Mouse (Mus musculus): ENCODE measurements around the gene Pnrc2. TPM values are rescaled to one million over a fixed set of nuclear protein-coding genes. Genes with fewer than 3 reads are reported as not detected.

Pnrc2 gene
- polyA plus RNA-seq, 1 experiment: 59.7 TPM

DNA sequence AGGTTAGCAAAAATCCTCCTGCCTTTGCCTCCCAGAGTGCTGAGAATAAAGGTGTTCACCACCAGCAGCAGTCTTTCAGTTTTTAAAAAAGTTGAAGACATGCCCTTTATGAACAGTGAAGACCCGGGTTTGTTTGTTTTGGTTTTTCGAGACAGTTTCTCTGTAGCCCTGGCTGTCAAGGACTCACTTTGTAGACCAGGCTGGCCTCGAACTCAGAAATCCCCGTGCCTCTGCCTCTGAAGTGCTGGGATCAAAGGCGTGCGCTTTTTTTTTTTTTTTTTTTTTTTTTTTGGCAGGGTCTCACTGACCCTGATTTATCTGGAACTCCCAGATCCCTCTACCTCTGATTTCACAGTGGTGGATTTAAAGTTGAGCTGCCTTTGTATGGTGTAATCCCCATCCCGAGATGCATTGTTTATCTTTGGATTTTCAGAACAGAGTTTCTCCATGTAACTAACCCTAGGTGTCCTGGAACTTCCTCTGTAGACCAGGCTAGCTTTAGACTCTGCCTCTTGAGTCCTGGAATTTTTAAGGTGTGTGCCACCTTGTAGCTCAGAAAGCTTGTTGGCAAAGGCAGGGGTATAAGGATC is 16.0 kb downstream of the Pnrc2 start:
- TF ChIP-seq POLR2A (IDR thresholded peaks at IDR 0.05; ENCODE audit: borderline replicate concordance, insufficient read depth, low read length): no peak
- no peak for TF ChIP-seq CTCF (IDR thresholded peaks at IDR 0.05; ENCODE audit: borderline replicate concordance, insufficient read depth, low read depth, low read length)
- Histone ChIP-seq H3K27ac (ENCODE audit: insufficient read depth, low read length) (no peak overlapping the region), H3K4me1 (ENCODE audit: control insufficient read depth, insufficient read depth, low read length) (peaks cover 3% of the 10 kb centered on the region; the same call in 1 of the 2 replicates), H3K4me3 (replicated peaks; ENCODE audit: insufficient read depth, low read depth, low read length) (peak overlapping the region; percentile 92), H3K27me3 (ENCODE audit: control insufficient read depth, insufficient read depth, low read length) (no peaks in the 10 kb centered on the region)
- 3% methylated on average over 6 of the region's 7 CpGs for WGBS
- DNase-seq: no peak

DNA sequence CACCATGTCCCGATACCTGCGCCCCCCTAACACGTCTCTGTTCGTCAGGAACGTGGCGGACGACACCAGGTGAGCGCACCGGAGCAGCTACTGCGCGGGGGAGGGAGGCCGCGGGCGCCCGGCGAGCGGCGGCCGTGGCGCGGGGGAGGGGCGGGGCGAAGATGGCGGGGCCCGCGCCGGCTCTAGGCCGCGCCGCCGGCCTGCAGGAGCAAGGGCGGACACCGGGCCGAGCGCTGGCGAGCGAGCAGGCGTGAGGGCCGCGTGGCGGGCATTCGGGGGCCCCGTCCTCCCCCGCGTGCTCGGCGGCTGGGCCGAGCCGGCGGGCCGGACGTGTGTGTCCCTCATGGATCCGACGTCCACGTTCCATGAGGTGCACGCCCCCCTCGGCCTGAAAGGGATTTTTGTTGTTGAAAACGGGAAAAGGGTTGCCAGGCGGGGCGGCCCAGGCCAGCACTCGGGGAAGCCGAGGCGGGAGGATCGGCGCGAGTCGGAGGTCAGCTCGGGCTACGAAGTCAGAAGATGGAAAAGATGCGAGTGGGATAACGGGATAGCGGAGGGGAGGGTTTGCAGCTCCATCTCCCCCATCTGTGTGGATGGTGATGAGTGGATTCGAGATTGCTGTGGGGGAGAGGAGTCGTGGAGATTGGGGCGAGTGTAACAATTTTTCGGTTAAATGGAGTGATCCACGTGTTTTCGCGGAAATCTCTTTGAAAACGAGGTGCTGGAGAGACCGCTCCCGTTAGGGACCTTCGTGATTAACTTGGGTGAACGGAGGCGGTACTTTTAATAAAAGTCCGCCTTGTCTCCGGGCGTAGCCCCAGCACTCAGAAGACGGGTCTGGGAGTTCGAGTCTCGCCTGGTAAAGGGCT is 17.2 kb downstream of the Pnrc2 start:
- DNase-seq: peak; percentile 58 to 65
- Histone ChIP-seq H3K4me1 (ENCODE audit: control insufficient read depth, insufficient read depth, low read length) (peaks cover 3% of the 10 kb centered on the region; the same call in 1 of the 2 replicates), H3K27ac (ENCODE audit: insufficient read depth, low read length) (peak overlapping the region; percentile 90), H3K4me3 (replicated peaks; ENCODE audit: insufficient read depth, low read depth, low read length) (peak overlapping the region; percentile 92), H3K27me3 (ENCODE audit: control insufficient read depth, insufficient read depth, low read length) (no peaks in the 10 kb centered on the region)
- WGBS: under 1% methylated on average over 89 of the region's 91 CpGs
- TF ChIP-seq CTCF (IDR thresholded peaks at IDR 0.05; ENCODE audit: borderline replicate concordance, insufficient read depth, low read depth, low read length): no peak
- no peak for TF ChIP-seq POLR2A (IDR thresholded peaks at IDR 0.05; ENCODE audit: borderline replicate concordance, insufficient read depth, low read length)

DNA sequence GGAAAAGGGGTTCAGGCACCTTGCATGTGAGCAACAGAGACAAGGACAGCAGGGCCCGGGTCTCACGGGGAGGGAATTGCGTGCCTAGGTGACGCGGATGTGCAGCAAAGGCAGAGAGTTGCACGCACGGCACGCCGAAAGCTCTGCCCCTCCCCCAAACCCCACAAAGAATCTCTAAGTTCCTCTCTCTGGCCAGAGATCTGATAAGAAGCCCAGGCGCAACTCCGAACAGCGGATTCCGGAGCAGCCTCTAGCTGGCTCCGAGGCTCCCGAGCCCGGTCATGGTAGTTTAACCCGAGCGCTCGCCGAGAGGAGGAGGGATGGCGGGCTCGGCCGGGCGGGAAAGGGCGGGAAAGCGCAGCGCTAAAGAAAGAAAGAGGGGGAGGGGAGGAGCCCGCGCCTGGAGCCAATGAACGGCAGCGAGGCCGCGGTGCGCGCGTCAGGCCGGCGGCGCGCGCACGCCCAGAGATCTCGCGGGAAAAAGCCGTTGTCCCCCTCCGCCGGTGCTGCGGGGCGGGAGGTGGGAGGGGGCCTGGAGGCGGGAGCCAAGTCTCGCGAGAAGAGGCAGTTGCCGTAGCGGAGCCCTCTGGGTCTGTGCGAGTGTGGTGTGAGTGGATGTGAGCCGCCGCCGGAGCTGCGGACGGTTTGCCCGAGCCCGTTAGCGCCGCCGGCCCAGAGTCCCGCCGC is 18.0 kb downstream of the Pnrc2 start, which contains the start of gene Srsf10:
Gene Srsf10, plus strand, starts transcription at position 212 of the 687 bp plus-strand sequence.
- H3K4me1 ChIP-seq (ENCODE audit: control insufficient read depth, insufficient read depth, low read length): peaks cover 3% of the 10 kb centered on the region
- under 1% methylated on average over 67 of the region's 67 CpGs for WGBS
- DNase-seq: peak; percentile 95 to 97
- no peaks in the 10 kb centered on the region for H3K27me3 ChIP-seq (ENCODE audit: control insufficient read depth, insufficient read depth, low read length)
- peak within 1 kb of the TSS; percentile 90 for H3K27ac ChIP-seq (ENCODE audit: insufficient read depth, low read length)
- H3K4me3 ChIP-seq (replicated peaks; ENCODE audit: insufficient read depth, low read depth, low read length): peak within 1 kb of the TSS; percentile 92
- TF ChIP-seq CTCF (IDR thresholded peaks at IDR 0.05; ENCODE audit: borderline replicate concordance, insufficient read depth, low read depth, low read length): no peak
- TF ChIP-seq POLR2A (IDR thresholded peaks at IDR 0.05; ENCODE audit: borderline replicate concordance, insufficient read depth, low read length): peak; percentile 67

DNA sequence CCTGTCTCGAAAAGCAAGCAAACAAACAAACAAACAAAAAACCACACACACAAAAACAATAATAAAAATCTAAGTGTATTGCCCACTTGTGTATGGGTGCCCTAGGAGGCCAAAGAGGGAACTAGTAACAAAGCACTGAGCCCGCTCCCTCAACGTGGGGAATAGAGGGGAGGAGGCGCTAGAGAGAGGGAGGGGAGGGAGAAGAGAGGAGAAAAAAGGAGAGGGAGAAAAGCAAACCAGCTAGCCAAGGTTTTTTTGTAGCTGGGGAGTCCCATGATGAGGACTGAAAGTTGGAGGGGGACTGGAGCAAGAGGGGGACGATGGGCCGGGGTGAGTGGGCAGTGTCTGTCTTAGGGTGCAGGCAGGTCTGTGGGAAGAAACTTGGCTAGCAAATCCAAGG is 18.6 kb downstream of the Pnrc2 start:
- peak overlapping the region; percentile 83 for H3K27ac ChIP-seq (ENCODE audit: insufficient read depth, low read length)
- 5% methylated on average over 6 of the region's 6 CpGs for WGBS
- H3K27me3 ChIP-seq (ENCODE audit: control insufficient read depth, insufficient read depth, low read length): no peaks in the 10 kb centered on the region
- TF ChIP-seq POLR2A (IDR thresholded peaks at IDR 0.05; ENCODE audit: borderline replicate concordance, insufficient read depth, low read length) (no peak), CTCF (IDR thresholded peaks at IDR 0.05; ENCODE audit: borderline replicate concordance, insufficient read depth, low read depth, low read length) (no peak)
- H3K4me3 ChIP-seq (replicated peaks; ENCODE audit: insufficient read depth, low read depth, low read length): peak overlapping the region; percentile 73
- H3K4me1 ChIP-seq (ENCODE audit: control insufficient read depth, insufficient read depth, low read length): peaks cover 5% of the 10 kb centered on the region
- DNase-seq: no peak

- WGBS: 56% methylated on average over 11 of the region's 11 CpGs
- TF ChIP-seq CTCF (IDR thresholded peaks at IDR 0.05; ENCODE audit: borderline replicate concordance, insufficient read depth, low read depth, low read length) (no peak), POLR2A (IDR thresholded peaks at IDR 0.05; ENCODE audit: borderline replicate concordance, insufficient read depth, low read length) (no peak)
Measured at GRCm38 (mm10) chr4:135854630-135855029, 19.0 kb downstream of the Pnrc2 start.

GRCm38 (mm10) chr4:135853987-135854546 is 19.6 kb downstream of the Pnrc2 start:
- H3K27ac ChIP-seq (ENCODE audit: insufficient read depth, low read length): no peak overlapping the region
- DNase-seq: no peak
- WGBS: 75% methylated on average over 14 of the region's 14 CpGs

More at GRCm38 (mm10) chr4:135854630-135855029, 19.0 kb downstream of the Pnrc2 start:
- no peak for DNase-seq
- Histone ChIP-seq H3K27ac (ENCODE audit: insufficient read depth, low read length) (no peak overlapping the region), H3K4me3 (replicated peaks; ENCODE audit: insufficient read depth, low read depth, low read length) (no peak overlapping the region), H3K4me1 (ENCODE audit: control insufficient read depth, insufficient read depth, low read length) (peaks cover 5% of the 10 kb centered on the region), H3K27me3 (ENCODE audit: control insufficient read depth, insufficient read depth, low read length) (no peaks in the 10 kb centered on the region)

GRCm38 (mm10) chr4:135851942-135852341 is 21.7 kb downstream of the Pnrc2 start:
- Histone ChIP-seq H3K27me3 (ENCODE audit: control insufficient read depth, insufficient read depth, low read length) (no peaks in the 10 kb centered on the region), H3K27ac (ENCODE audit: insufficient read depth, low read length) (no peak overlapping the region), H3K4me3 (replicated peaks; ENCODE audit: insufficient read depth, low read depth, low read length) (no peak overlapping the region), H3K4me1 (ENCODE audit: control insufficient read depth, insufficient read depth, low read length) (peaks cover 5% of the 10 kb centered on the region)
- TF ChIP-seq CTCF (IDR thresholded peaks at IDR 0.05; ENCODE audit: borderline replicate concordance, insufficient read depth, low read depth, low read length) (no peak), POLR2A (IDR thresholded peaks at IDR 0.05; ENCODE audit: borderline replicate concordance, insufficient read depth, low read length) (no peak)
- no peak for DNase-seq
- 75% methylated on average over 9 of the region's 9 CpGs for WGBS

More at GRCm38 (mm10) chr4:135853987-135854546, 19.6 kb downstream of the Pnrc2 start:
- no peaks in the 10 kb centered on the region for H3K27me3 ChIP-seq (ENCODE audit: control insufficient read depth, insufficient read depth, low read length)
- peaks cover 5% of the 10 kb centered on the region for H3K4me1 ChIP-seq (ENCODE audit: control insufficient read depth, insufficient read depth, low read length)
- no peak overlapping the region for H3K4me3 ChIP-seq (replicated peaks; ENCODE audit: insufficient read depth, low read depth, low read length)
- TF ChIP-seq POLR2A (IDR thresholded peaks at IDR 0.05; ENCODE audit: borderline replicate concordance, insufficient read depth, low read length) (no peak), CTCF (IDR thresholded peaks at IDR 0.05; ENCODE audit: borderline replicate concordance, insufficient read depth, low read depth, low read length) (no peak)
